Mouse (Mus musculus): ENCODE measurements around the gene Babam2. TPM values are rescaled to one million over a fixed set of nuclear protein-coding genes. Genes with fewer than 3 reads are reported as not detected.

Babam2 gene
- total RNA-seq, 2 experiments from 2014 or later: 39.5 to 41.2 TPM

DNA sequence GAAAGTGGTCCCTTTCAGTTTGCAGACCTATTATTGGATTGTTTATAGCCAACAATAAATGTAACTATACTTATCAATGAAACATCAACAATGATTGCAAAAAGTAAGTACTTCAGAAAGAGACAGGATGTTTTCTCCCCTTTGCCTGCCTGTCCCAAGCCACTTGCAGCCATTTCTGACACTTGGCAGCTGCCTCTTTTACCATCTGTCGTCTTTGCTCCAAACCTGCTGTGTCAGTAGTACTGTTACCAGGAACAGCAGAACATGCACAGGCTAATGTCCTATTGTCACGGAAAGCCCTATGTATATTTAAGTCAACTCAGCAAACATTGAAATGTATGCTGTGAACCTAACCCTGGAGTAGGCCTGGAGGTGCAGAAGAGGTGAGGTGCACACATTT, 339.4 kb downstream of the Babam2 start:
- DNase-seq (ENCODE audit: low spot score in 2 of 2): no peak

DNA sequence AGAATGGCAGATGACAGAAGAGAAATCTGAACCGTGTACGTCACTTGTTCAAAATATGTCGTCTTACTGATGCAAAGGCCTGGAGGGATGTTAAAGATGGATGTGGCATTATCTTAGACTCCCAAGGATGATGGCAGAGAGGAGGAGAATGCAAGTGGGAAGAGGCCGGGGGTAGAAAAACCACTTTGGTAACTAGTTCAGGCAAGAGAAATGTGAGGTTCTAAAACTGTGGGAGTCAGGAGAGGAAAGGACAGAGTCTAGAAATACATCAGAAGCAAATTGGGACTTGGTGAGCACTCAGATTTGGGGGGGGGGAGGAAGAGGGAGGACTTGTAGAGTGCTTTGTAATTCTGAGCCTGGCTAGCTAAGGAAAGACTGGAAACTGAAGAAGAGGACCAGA, 340.1 kb downstream of the Babam2 start:
- DNase-seq (ENCODE audit: low spot score in 2 of 2): no peak

DNA sequence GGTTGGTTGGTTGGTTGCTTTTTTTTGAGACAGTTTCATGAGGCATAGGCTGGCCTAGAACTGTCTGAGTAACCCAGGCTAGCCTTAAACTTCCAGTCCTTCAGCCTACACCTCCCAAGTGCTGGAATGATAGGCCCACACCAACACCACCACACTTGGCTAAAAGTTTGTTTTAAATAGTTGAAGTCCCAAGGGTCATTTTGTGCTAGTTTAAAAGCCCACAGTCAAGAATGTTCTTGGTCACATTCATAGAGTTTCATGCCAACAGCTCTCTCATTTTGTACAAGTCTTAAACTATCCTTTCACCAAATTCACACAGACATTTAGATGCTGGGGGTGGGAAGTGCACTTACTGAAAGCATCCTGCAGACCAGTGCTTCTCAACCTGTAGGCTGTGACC, 341.5 kb downstream of the Babam2 start:
- DNase-seq (ENCODE audit: low spot score in 2 of 2): no peak

- DNase-seq (ENCODE audit: low spot score in 2 of 2): no peak
Observed at GRCm38 (mm10) chr5:32039511-32039910, 342.0 kb downstream of the Babam2 start.

- no peak for DNase-seq (ENCODE audit: low spot score in 2 of 2)
Observed at GRCm38 (mm10) chr5:32043153-32043552, 345.7 kb downstream of the Babam2 start.

- no peak for DNase-seq (ENCODE audit: low spot score in 2 of 2)
Observed at GRCm38 (mm10) chr5:32043996-32044395, 346.5 kb downstream of the Babam2 start.

DNA sequence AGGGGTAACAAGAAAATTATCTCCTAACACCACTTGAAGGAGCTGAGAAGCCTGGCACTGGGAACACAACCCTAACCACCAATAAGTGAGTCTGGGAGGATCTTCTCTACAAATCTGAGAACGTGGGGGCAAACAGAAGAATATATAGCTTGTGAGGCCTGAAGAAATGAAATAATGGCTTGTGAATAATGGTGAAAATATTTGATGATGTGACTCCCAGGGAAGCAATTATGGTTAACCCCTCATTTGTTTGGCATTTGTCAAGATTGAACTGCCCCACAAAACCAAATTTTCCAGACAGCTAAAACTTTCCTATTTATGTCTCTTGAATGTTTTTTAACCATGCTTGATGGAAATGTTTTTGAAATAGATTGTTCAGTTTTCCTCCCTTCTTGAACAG, 354.4 kb downstream of the Babam2 start:
- DNase-seq (ENCODE audit: low spot score in 2 of 2): no peak

DNA sequence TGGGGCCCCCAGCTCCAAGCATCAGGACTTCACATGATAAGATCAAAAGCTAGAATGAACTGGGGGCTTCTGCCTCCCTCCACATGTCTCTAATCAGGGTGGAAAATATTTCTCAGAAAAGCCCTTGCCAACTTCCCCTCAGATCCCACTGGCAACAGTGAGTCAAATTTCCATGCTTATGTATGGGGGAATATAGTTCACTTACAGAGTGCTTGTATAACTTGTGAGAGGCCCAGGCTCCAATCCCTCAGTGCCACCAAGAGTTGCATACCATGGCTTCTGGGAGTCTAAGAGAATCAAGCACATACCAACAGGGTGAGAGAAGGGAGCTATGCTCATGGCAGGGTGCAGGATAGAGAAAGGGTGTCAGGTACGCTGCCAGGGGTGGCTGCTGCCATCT, 355.0 kb downstream of the Babam2 start:
- DNase-seq (ENCODE audit: low spot score in 2 of 2): no peak

GRCm38 (mm10) chr5:32053476-32053875, 356.0 kb downstream of the Babam2 start:
- no peak for DNase-seq (ENCODE audit: low spot score in 2 of 2)

GRCm38 (mm10) chr5:32055676-32056075, 358.2 kb downstream of the Babam2 start:
- no peak for DNase-seq (ENCODE audit: low spot score in 2 of 2)

DNA sequence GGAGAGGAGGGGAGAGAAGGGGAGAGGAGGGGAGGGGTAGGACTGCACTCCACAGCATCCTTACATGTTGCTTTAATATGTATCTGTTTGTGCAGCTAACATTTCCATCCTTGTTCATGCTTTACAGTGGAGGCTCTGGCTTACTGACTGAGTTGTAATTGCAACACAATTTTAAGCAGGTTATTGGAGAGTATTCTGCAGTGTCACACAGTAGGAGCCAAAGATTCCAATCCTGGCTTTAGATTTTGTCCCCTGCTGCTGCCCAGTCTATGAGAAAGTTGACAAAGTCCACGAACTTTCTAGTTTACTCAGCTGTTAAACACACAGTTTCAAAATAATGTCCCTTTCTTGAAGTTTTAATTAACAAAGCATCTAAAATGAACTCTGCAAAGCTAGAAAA, 358.6 kb downstream of the Babam2 start:
- DNase-seq (ENCODE audit: low spot score in 2 of 2): no peak

- no peak for DNase-seq (ENCODE audit: low spot score in 2 of 2)
Observed at GRCm38 (mm10) chr5:32058481-32059253, 361.2 kb downstream of the Babam2 start.

DNA sequence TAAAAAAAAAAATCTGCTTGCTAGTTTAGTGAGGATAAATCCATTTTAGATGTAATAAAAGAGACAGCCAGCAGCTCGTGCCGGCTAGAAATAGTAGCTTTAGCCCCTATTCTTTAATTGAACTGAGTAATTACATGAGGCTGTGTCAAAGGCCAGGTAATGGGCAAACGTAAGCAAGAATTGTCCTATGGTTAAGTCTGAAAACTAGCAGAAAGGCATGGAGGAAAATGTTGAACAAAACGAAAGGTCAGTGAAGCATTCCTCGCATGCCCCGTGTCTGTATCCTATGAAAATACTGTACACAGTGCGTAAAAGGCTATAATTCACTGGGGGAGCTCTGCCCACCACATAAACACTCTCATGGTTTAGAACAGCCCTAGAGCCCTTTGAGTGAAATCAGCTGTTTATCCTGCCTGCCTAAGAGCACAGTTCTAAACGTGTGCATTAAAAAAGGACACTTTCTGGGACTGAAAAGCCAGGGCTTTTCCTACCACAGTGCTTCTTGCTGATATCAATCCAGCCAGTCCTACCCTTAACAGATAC, 361.8 kb downstream of the Babam2 start:
- DNase-seq (ENCODE audit: low spot score in 2 of 2): no peak

- DNase-seq (ENCODE audit: low spot score in 2 of 2): no peak
Observed at GRCm38 (mm10) chr5:32060485-32060884, 363.0 kb downstream of the Babam2 start.

DNA sequence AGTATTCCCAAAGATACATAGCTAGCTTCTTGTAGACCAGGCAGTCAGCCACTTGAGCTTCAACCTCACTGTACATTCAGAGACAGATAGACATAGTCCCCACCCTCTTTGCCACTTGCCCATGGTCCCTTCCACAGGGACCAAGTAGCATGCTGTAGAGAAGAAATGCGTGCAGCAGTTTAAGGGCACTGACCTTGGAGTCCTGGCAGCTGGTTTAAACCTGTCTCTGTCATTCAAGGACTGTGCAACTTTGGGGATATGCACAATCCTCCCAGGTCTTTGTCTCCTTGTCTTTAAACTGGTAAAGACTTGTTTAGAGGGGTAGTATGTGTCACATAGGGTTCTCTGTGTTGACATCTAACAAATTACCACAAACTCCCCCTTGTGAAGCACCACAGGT, 364.4 kb downstream of the Babam2 start:
- DNase-seq (ENCODE audit: low spot score in 2 of 2): no peak

DNA sequence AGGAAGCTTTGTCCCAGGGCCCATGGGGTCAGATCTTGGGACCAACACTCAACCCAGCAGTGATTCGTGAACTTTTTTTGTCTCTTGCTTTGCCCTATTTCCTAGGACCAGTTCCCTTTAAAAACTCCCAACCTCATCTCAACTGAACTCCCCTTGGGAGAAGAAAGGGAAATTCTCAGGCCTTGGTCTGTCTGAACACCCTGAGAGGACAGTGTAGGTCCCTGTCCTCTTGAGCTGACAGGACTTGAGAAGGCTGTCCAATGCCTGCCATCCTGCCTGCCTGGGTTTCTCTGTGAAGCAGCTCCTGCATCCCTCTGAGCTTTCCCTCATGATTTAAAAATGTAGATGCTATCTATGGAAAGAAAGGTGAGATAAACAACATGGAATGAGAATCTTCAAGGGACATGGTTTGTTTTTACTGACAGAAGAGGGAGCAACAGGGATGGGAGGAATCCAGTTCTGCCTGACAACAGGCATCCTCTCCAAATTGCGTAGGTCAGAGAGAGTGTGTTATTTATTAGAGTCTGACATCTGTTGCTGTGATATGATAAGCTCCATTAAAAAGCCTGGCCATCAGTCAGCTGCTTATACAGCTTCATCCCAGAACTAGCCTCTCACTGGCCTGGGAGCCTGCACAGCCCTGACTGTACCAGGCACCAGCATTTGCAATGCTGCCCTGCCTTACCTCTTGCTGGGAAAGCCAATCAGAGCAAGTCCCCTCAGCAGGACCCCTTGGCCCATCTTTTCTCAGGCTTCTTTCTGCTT, 367.0 kb downstream of the Babam2 start:
- no peak for DNase-seq (ENCODE audit: low spot score in 2 of 2)

DNA sequence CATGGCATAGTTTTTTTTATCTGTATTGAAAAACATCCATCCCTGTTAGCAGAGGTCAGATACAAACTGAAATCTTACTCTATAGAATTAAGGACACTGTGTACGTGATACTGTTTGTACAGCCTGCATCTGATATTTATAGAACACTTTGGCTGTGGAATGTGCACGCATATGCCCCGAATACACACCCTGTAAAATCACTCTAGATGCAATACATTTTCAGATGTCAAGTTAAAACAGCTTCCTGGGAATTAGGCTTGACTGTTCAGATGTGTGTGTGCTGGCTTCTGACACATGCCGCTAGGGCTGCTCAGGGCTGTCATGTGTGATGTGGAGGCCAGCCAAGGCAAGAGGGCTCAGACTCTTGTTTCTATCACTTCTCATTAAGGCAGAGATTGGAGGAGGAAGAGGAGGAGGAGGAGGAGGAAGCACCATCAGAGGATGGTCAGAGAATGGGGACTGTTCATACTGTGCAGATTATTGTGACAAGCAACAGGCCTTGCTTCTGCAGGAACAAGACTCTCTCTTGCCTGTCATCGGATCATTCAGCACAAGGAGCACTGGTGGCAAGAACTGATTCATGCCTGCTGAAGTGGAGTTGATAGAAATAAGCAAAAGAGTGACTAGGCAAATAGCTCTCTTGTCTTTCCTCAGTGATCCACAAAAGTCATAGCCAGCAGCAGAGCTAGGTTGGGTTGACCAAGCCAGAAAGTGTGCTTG, 368.7 kb downstream of the Babam2 start:
- no peak for DNase-seq (ENCODE audit: low spot score in 2 of 2)

GRCm38 (mm10) chr5:32066839-32067238, 369.4 kb downstream of the Babam2 start:
- DNase-seq (ENCODE audit: low spot score in 2 of 2): no peak

- DNase-seq (ENCODE audit: low spot score in 2 of 2): no peak
Observed at GRCm38 (mm10) chr5:32068616-32069015, 371.1 kb downstream of the Babam2 start.

- no peak for DNase-seq (ENCODE audit: low spot score in 2 of 2)
Observed at GRCm38 (mm10) chr5:32069096-32069495, 371.6 kb downstream of the Babam2 start.

DNA sequence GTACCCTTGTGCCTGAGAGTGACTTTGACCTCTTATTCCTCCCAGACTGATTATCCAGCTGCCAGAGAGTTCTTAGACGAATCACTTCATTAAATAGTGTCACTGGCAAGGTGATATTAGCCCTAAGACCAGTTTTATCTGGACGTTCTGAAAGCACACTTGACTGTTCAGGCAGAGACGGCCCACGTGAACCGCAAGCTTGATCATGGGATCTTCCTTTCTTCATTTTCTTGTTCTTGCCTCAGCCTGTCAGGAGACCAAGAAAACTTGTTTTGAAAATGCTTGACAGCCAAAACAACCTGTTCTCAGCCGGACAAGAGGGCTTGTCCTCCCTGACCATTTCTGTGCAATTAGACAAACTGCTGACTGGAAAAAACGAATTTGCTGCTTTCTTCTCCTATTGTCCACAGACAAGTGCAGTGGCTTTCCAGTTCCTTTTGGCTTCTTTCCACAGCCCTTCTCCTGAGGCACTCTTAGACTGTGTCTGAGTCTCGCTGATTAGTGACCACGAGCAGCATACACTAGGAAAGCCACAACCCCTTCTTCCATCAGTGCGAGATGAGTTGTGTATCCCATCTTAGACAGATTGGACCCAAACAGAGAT, 372.2 kb downstream of the Babam2 start:
- DNase-seq (ENCODE audit: low spot score in 2 of 2): no peak
